Mouse (Mus musculus): ENCODE results near the gene Tshz3.

Gene Tshz3

DNA sequence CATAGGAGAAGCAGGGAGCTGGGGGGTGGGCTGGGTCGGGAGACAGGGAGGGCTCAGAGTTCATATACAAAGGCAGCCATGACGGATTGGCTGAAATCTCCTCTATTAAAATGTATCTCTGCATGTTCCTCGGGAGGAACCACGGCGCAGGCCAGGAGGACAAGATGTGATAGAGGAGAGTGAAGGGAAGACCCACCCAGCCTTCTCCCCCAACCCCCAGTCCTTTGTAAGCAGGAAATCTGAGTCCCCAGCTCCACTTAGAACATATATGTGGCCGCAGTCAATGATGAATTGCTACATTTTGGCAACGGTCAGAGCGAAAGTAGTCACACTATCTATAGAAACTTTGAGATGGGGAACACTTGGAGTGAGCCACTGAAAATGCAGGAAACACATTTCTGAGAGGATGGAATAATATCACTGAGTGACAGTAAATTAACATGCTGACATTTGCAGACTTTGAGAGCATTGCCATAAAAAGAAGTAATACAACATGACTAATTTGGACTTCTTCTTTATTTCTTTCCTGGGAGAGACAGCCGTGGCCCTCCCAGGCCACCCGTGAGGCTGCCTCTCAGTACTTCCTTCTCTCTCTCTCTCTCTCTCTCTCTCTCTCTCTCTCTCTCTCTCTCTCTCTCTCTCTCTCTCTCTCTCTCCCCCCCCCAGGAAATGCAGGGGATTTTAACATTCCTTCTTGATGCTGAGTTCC lies 88.9 kb downstream of the Tshz3 start:
- WGBS = 66% methylated on average over 10 of the region's 10 CpGs

DNA sequence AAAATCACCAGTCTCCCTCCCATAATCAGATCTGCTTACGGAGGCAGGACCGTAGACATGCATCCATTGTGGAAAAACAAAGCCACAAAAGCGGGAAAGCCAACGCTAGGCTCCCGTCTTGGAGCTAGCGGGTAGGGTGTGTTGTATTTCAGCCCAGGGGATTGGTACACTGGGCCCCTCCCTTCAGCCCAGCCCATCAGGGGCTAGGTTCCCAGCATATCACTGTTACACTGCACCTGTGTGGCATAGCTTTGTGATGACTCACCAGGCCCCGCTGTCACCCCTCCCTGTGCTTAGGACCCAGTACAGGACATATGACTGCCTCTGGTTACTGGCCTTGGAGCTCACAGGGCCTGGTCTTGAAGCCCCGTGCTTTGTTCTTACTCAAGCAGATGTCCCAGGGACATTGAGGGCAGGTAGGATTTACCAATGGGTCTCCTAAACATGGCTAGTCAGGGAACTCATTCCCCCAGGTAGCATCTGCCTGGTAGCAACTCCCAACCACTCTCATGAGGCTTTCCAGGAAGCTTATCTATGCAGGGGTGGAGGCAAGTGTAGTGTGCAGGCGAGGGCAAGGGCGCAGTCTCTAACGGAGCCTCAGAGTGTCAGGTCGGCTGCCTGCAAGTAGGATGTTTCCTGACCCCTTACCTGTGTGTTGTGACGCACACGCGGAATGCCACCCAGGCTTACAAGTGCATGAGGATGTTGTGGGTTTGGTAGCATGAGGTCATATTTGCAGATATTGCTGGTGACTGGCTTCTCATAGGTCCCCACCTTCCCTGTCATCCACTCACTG lies 98.7 kb downstream of the Tshz3 start:
- 90% methylated on average over 15 of the region's 15 CpGs for WGBS

Data from cerebral cortex, adult 2 months (tissue).